Mouse (Mus musculus): ENCODE measurements around the gene Loxl3. TPM values are rescaled to one million over a fixed set of nuclear protein-coding genes. Genes with fewer than 3 reads are reported as not detected.
A peak's percentile ranks its signal among the peaks of the same experiment; 100 is the strongest.

The Loxl3 gene
- total RNA-seq, 2 experiments from 2014 or later, result 6.0 to 6.8 TPM

DNA sequence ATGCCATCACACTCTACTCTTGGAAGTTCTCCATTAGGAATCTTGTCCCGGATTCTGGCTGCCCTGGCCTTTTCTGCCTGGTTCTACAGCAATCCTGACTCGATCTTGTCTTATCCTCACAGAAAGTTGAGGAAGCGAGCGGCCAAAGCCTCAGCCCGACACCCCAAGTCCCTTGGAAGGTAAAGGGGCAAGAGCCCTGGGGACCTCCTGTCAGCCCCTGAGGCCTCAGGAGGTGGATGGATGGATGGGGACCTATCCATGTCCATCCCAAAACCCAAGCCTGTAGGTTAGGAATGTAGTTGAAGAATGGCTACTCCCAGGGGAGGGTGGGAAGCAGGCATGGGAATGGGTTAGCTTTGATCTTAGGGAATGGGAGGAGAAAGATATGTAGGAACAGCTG, 10.0 kb downstream of the Loxl3 start:
- intact Hi-C loops (cut with DNase I), result no loop called here
- DNase-seq, result no peak

DNA sequence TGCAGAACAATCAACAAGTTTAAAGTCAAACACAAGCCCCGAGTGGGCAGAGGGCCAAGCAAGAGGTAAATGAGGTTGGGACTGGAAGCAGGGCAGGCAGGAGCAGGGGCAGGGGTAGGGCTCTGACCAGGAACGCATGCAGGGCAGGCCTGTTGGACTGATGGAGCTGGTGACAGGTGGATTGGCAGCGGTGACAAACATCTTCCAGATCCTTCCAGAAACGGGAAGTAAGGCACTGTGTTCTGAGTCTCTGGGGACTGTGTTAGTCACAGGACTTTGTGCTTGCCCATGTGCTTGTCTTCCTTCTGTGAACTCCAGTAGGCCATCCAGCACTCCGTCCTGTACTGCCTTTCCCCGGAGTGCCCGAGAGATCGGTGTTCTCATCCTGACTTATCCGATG, 10.8 kb downstream of the Loxl3 start:
- DNase-seq, result peak; percentile 42 to 44
- intact Hi-C loops (cut with DNase I), result no loop called here

GRCm38 (mm10) chr6:83049367-83049766, 15.4 kb downstream of the Loxl3 start:
- intact Hi-C loops (cut with DNase I), result no loop called here

DNA sequence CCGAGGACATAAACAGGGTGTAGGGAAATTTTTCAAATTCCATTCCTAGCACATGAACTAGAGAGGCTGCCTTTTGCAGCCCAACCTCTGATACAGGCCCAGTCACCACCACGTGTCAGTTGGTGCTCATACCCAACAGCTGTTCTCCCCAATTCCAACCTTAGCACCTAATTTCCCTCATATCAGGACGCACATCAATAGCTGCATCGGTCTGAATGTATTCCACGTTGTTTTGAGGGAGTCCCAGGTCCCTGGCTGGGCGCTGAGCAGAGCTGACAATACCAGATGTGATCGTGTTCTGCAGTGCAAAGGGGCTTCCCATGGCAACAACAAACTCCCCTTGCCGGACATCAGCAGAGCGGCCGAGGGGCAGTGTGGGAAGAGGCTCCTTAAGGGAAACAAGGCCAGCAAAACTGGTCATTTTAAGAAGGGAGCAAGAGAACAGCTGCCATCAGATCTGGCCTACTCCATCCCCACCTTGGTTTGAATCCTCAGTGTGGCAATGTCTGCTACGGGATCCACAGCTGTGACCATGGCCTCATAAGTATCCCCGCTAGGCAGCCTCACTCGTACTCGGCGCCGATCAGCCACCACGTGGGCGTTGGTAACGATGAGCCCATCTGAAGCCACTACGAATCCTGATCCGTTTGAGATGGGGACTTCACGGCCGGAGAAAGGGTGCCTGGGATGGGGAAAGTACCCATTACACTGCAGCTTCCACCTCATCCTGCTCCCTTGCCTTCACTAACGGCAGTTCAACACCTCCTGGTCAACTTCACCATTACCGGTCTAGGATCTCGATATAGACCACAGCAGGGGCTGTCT, 19.4 kb downstream of the Loxl3 start:
- peak in 1 of 2 experiments; percentile 52 for DNase-seq
- intact Hi-C loops (cut with DNase I), result no loop called here

More at GRCm38 (mm10) chr6:83049367-83049766, 15.4 kb downstream of the Loxl3 start:
- DNase-seq, result no peak

DNA sequence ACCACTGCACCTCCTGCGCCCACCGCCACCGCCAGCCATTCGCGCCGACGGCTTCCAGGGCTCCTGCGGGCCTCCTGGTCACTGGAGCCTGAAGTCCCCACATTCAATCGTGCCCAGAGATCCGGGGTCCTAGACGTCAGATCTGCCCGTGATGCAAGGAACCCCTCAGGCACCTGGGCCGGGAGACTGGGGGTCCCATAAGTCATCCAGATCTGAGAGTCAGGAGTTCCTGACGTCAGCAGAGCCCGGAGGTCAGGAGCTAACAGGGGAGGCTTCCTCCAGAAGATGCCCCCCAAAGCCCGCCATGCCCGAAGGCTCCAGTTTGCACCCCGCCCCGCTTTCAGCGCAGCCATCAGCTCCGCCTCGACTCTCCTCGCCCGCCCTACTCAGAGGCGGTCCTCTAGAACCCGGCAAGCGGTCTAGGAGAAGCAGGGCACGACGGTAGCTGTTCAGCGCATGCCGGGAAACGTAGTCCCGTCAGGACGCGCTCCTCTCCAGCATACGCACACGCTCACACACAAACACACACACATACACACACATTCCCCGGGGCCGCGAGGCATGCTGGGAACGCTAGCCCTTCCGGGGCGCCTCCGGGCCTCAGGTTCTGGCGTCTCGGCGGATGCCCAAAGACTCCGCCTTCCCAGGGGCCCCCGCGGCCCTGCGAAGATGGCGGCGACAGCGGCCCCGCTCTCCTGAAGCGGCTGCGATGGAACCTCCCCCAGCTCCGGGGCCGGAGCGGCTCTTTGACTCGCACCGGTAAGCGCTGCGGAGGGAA, 20.3 kb downstream of the Loxl3 start, which contains the start of gene Aup1:
Aup1 (plus strand) TSS at position 448 of the 778 bp plus-strand sequence.
- intact Hi-C loops (cut with DNase I), result loop anchor here (2.0 kb wide), 1 partner anchor 47 kb away; the partner anchor contains the start of genes Ccdc142 and Gm42688
- peak; percentile 97 for DNase-seq

GRCm38 (mm10) chr6:83054871-83055431, 21.0 kb downstream of the Loxl3 start, which contains the start of gene Htra2:
Gene Htra2, minus strand, starts transcription at chr6:83055273.
- intact Hi-C loops (cut with DNase I), result loop anchor here (1.0 to 2.0 kb wide), 2 partner anchors 46 to 58 kb away; partner anchors contain the start of genes Ccdc142 and Gm42688
- no peak for DNase-seq

GRCm38 (mm10) chr6:83057790-83058189, 23.8 kb downstream of the Loxl3 start, which contains the start of gene Dqx1:
Gene Dqx1, plus strand, starts transcription at chr6:83057844.
- intact Hi-C loops (cut with DNase I), result no loop called here
- DNase-seq, result no peak

GRCm38 (mm10) chr6:83058725-83059124, 24.8 kb downstream of the Loxl3 start:
- DNase-seq, result no peak
- intact Hi-C loops (cut with DNase I), result no loop called here

DNA sequence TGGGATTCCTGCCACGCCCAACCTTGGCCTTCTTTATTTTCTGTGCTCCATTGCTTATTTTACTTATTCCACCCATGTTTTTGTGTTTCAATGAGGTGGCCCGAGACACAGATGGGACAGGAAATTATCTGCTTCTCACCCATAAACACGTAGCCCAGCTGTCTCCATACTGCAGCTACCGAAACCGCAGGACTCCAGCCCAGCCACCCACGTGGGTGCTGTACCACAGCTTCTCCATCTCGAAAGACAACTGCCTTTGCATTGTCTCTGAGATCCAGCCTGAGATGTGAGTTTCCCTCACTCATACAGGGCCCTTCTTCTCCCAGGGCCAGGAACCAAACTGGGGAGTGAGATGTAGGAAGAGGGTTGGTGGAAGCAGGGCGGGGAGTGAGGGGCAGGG, 32.0 kb downstream of the Loxl3 start:
- DNase-seq, result no peak
- intact Hi-C loops (cut with DNase I), result no loop called here

DNA sequence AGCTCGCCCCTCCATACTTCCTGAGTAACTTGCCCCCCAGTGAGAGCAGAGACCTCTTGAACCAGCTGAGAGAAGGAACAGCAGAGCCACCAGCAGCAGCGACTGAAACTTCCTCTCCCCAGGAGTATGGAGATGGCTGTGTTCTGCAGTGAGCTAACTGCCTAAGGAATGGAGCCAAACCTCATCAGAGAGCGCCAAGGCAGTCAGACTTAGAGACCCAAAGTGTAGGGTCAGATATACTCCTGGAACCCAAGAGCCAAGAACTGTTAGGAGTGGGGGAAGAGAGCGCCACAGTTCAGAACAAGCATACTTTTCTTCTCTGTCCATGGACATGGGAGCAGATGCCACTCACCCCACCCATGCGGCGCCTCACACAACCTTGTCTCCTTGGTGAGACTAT, 32.5 kb downstream of the Loxl3 start:
- intact Hi-C loops (cut with DNase I), result no loop called here
- no peak for DNase-seq

DNA sequence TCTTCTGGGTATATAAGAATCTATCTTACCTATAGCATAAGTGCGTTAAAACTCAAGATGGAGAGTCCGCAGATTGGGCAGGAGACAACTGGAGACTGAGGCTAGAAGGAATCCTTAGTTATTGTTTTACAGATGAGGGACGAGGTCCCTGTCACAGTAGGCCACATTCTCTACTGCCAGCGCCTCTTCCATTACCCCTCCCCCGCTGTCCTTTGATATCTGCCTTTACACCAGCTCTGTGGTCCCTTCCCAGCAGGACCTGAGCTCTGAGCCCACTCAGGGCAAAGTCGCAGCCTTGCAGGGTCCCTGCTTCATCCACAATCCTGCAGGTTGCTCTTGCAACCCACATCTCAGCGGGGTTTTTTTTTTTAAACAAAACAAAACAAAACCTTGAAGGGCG, 34.2 kb downstream of the Loxl3 start:
- DNase-seq, result no peak
- intact Hi-C loops (cut with DNase I), result no loop called here

GRCm38 (mm10) chr6:83068706-83069487, 34.9 kb downstream of the Loxl3 start:
- no peak for DNase-seq
- intact Hi-C loops (cut with DNase I), result no loop called here

- intact Hi-C loops (cut with DNase I), result no loop called here
- peak in 1 of 2 experiments; percentile 26 for DNase-seq
Measured at GRCm38 (mm10) chr6:83069488-83070246, 35.7 kb downstream of the Loxl3 start.

DNA sequence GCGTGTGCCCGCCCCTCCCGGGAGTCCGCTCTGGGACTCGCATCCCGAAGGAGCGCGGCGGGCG, 36.1 kb downstream of the Loxl3 start, which contains the start of gene Tlx2:
Tlx2 (minus strand) TSS at position 47 of the 64 bp plus-strand sequence.
- no peak for DNase-seq
- intact Hi-C loops (cut with DNase I), result no loop called here

DNA sequence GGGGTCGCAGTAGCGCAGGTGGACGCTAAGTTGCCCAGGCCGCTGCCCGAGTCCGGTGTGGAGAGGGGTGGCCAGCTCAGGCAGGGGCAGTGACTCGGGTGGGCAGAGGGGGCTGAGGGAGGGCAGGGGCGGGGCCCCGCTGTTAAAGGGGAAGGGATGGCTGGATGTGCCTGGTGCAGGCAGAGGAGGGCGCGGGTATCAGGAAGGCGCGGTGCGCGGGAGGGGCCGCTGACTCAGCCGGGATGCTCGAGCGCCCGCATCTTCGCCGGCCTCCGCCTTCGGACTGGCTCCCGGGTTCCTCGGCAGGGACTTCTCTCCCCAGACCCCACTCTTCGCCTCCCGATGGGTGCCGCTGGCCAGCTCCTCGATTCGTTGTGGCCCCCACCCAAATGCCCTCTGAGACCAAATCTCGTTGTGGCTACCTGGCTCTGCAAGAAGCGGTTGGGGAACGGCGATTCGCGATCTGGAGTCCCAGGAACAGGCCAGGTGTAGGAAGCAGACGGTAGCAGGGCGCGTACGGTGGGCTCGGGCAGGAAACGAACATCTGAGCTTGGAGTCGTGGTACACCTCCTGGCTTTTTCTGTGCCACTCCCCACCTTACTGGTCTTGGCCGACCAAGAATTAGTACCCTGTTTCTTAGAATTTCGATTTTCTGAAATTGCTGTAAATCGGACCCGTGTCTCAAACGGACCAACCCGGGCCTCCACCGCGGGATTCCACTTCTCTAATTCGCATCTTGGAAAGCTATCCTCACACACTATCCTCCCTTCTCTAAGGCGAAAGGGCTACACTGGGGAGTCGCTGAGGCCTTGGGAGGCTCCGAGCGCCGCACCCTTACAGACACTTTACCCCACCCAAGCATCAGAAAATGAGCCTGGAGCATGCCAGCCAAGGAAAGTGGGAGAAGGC, 36.6 kb downstream of the Loxl3 start:
- intact Hi-C loops (cut with DNase I), result no loop called here
- peak; percentile 55 to 56 for DNase-seq

GRCm38 (mm10) chr6:83071220-83071619, 37.2 kb downstream of the Loxl3 start:
- DNase-seq, result no peak
- intact Hi-C loops (cut with DNase I), result no loop called here

DNA sequence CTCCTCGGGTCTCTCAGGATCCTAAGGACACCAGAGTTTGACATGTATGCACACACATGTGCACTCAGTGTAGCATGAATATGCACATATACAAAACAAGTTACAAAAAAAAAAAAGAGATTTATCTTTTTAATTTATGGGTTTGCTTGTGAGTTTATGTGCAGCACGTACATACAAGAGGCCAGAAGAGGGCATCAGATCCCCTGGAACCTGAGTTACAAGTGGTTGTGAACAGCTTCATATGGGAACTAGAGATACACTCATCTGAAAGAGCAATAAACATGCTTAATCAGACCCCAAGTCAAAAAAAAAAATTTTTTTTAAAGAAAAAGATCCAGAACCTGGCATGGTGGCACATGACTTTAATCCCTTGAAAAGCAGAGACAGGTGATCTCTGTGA, 41.0 kb downstream of the Loxl3 start:
- no peak for DNase-seq
- intact Hi-C loops (cut with DNase I), result no loop called here

- DNase-seq, result no peak
Measured at GRCm38 (mm10) chr6:83077630-83078323, 43.8 kb downstream of the Loxl3 start, which contains the start of gene Pcgf1. Gene Pcgf1, plus strand, starts transcription at chr6:83077869.

More at GRCm38 (mm10) chr6:83077630-83078323, 43.8 kb downstream of the Loxl3 start, which contains the start of gene Pcgf1:
- intact Hi-C loops (cut with DNase I), result loop anchor here (1.0 kb wide), 1 partner anchor 23 kb away; no protein-coding TSS in a partner anchor
